Mouse (Mus musculus) MEL (cell line): ENCODE results near the gene Dll3. TPM values are rescaled to one million over a fixed set of nuclear protein-coding genes. Genes with fewer than 3 reads are reported as not detected.

Experiments used
- DNase-seq: peaks from one replicate; pipeline ENCODE4 v3.0.0; 2011; ENCODE audit warnings: low read depth, low spot score
- H3K27ac ChIP-seq: 2 replicates; pipeline ENCODE4 v1.5.1; 2012; ENCODE audit warnings: low read depth, mild to moderate bottlenecking, control low read depth, low read length, moderate library complexity; ENCODE audit not compliant: control insufficient read depth
- H3K27me3 ChIP-seq, 2 experiments: fragments of 150-350 bp in 1 of 2; sonication (generic) in 1 of 2; 2 replicates each; pipeline ENCODE4 v1.6.1; 2012; ENCODE audit warnings: low read length in 2 of 2, mild to moderate bottlenecking in 2 of 2, improper control_type of control experiment in 1 of 2, moderate library complexity in 1 of 2; ENCODE audit not compliant: insufficient read depth in 2 of 2, control insufficient read depth in 1 of 2
- H3K36me3 ChIP-seq, 2 experiments: 2 replicates each; pipeline ENCODE4 v1.6.1; 2012 to 2014; ENCODE audit warnings: low read length in 2 of 2, improper control_type of control experiment in 1 of 2, inconsistent platforms in 1 of 2, mild to moderate bottlenecking in 1 of 2; ENCODE audit not compliant: insufficient read depth in 2 of 2, control insufficient read depth in 1 of 2
- H3K4me1 ChIP-seq, 2 experiments: fragments of 150-350 bp in 1 of 2; sonication (generic) in 1 of 2; 2 replicates each; pipeline ENCODE4 v1.6.1; 2012; ENCODE audit warnings: low read length in 2 of 2, improper control_type of control experiment in 1 of 2, mild to moderate bottlenecking in 1 of 2; ENCODE audit not compliant: insufficient read depth in 2 of 2, control insufficient read depth in 1 of 2
- H3K4me3 ChIP-seq, 2 experiments: fragments of 150-350 bp in 1 of 2; sonication (generic) in 1 of 2; 2 replicates each; pipeline ENCODE4 v1.5.1; 2012; ENCODE audit warnings: low read depth in 2 of 2, low read length in 2 of 2, mild to moderate bottlenecking in 2 of 2, moderate library complexity in 2 of 2, control low read depth in 1 of 2, improper control_type of control experiment in 1 of 2; ENCODE audit not compliant: control insufficient read depth in 1 of 2, insufficient read depth in 1 of 2
- H3K79me2 ChIP-seq: 2 replicates; pipeline ENCODE4 v1.6.1; 2012; ENCODE audit warnings: mild to moderate bottlenecking, low read length, moderate library complexity; ENCODE audit not compliant: control insufficient read depth, poor library complexity, insufficient read depth
- H3K9ac ChIP-seq: 2 replicates; pipeline ENCODE4 v1.6.1; 2012; ENCODE audit warnings: low read depth, mild to moderate bottlenecking, control low read depth, low read length, moderate library complexity; ENCODE audit not compliant: control insufficient read depth, poor library complexity, severe bottlenecking
- H3K9me3 ChIP-seq: fragments of 150-350 bp; sonication (generic); replicated peaks from 2 replicates; pipeline ENCODE4 v1.6.1; 2012; ENCODE audit warnings: mild to moderate bottlenecking, low read length, improper control_type of control experiment, moderate library complexity; ENCODE audit not compliant: insufficient read depth
- CHD2 ChIP-seq: IDR thresholded peaks from 2 replicates; pipeline ENCODE4 v1.6.1; 2011; ENCODE audit warnings: low read length, improper control_type of control experiment
- CTCF ChIP-seq, 3 experiments: IDR thresholded peaks in 2 of 3; conservative IDR thresholded peaks in 1 of 3; 2 replicates each; pipeline ENCODE4 v1.5.1; 2011 to 2012; ENCODE audit warnings: low read length in 3 of 3, low read depth in 2 of 3, mild to moderate bottlenecking in 2 of 3, improper control_type of control experiment in 1 of 3, inconsistent platforms in 1 of 3, mixed read lengths in 1 of 3, moderate library complexity in 1 of 3; ENCODE audit not compliant: control insufficient read depth in 1 of 3, insufficient read depth in 1 of 3, poor library complexity in 1 of 3, severe bottlenecking in 1 of 3
- ELF1 ChIP-seq: IDR thresholded peaks from 2 replicates; pipeline ENCODE4 v1.6.1; 2014; ENCODE audit warnings: low read depth, mild to moderate bottlenecking, inconsistent platforms, low read length, improper control_type of control experiment, moderate library complexity
- EP300 ChIP-seq, 2 experiments: IDR thresholded peaks; 2 replicates each; pipeline ENCODE4 v1.6.1; 2011; ENCODE audit warnings: improper control_type of control experiment in 2 of 2, low read length in 2 of 2, low read depth in 1 of 2, mild to moderate bottlenecking in 1 of 2
- GABPA ChIP-seq: IDR thresholded peaks from 2 replicates; pipeline ENCODE4 v1.6.1; 2012; ENCODE audit warnings: low read depth, mild to moderate bottlenecking, inconsistent platforms, low read length, improper control_type of control experiment, moderate library complexity
- HCFC1 ChIP-seq: IDR thresholded peaks from 2 replicates; pipeline ENCODE4 v1.6.1; 2012; ENCODE audit warnings: low read depth, mild to moderate bottlenecking, inconsistent platforms, low read length, improper control_type of control experiment, moderate library complexity
- JUND ChIP-seq: IDR thresholded peaks from 2 replicates; pipeline ENCODE4 v1.6.1; 2011; ENCODE audit warnings: low read depth, mild to moderate bottlenecking, improper control_type of control experiment, low read length
- KAT2A ChIP-seq: conservative IDR thresholded peaks from 2 replicates; pipeline ENCODE4 v1.6.1; 2012; ENCODE audit warnings: low read depth, low read length, improper control_type of control experiment, inconsistent platforms
- MYC ChIP-seq: IDR thresholded peaks from 2 replicates; pipeline ENCODE4 v1.6.1; 2011; ENCODE audit warnings: low read depth, mild to moderate bottlenecking, low read length, improper control_type of control experiment, moderate library complexity
- NRF1 ChIP-seq: IDR thresholded peaks from 2 replicates; pipeline ENCODE4 v1.6.1; 2014; ENCODE audit warnings: low read depth, mild to moderate bottlenecking, inconsistent platforms, low read length, improper control_type of control experiment, moderate library complexity; ENCODE audit not compliant: poor library complexity, insufficient read depth, severe bottlenecking
- SIN3A ChIP-seq: IDR thresholded peaks from 2 replicates; pipeline ENCODE4 v1.6.1; 2012; ENCODE audit warnings: low read length, improper control_type of control experiment, inconsistent platforms
- SMC3 ChIP-seq: IDR thresholded peaks from 2 replicates; pipeline ENCODE4 v1.6.1; 2011; ENCODE audit warnings: low read depth, low read length, improper control_type of control experiment
- USF1 ChIP-seq: IDR thresholded peaks from 2 replicates; pipeline ENCODE4 v1.6.1; 2014; ENCODE audit warnings: low read depth, mild to moderate bottlenecking, inconsistent platforms, low read length, improper control_type of control experiment, moderate library complexity
- polyA plus RNA-seq, 2 experiments: library from polyadenylated mRNA; stranded (reverse) in 1 of 2; unstranded in 1 of 2; fragments of >175 nt in 1 of 2; fragments of >200 nt in 1 of 2; gene quantifications; 2 replicates each; pipeline versions ENCODE4 v1.2.1 to v1.2.4; 2012; ENCODE audit warnings: low replicate concordance in 2 of 2, low read depth in 1 of 2; ENCODE audit not compliant: insufficient read length in 2 of 2, insufficient read depth in 1 of 2, missing spikeins in 1 of 2
- total RNA-seq: library from RNA; depleted of rRNA; stranded (reverse); fragments of 300-350 nt; gene quantifications from 2 replicates; pipeline ENCODE4 v1.2.3, GENCODE M21; 2012

The Dll3 gene
- total and polyA plus RNA-seq, 3 experiments: 0.15 to 0.57 TPM; not detected in 1

- no peak overlapping the region for H3K27ac ChIP-seq
- H3K9me3 ChIP-seq: no peaks in the 10 kb centered on the region
- H3K79me2 ChIP-seq: no peaks in the 10 kb centered on the region
- H3K4me1 ChIP-seq: no peaks in the 10 kb centered on the region
- H3K36me3 ChIP-seq: no peaks in the 10 kb centered on the region
- H3K27me3 ChIP-seq: no peaks in the 10 kb centered on the region
- no peak overlapping the region for H3K9ac ChIP-seq
- TF ChIP-seq USF1: no peak
- TF ChIP-seq CTCF (IDR thresholded peaks at IDR 0.05 in 2 of 3, conservative IDR thresholded peaks at IDR 0.05 in 1 of 3; ENCODE audit: control insufficient read depth in 1 of 3, insufficient read depth in 1 of 3, low read depth in 2 of 3, low read length in 3 of 3, poor library complexity in 1 of 3, severe bottlenecking in 1 of 3): peak in 1 of 3 experiments; percentile 18; a peak in 1 of 6 replicates
- TF ChIP-seq, all 39 proteins: peak for 1
- DNase-seq: no peak
- no peak overlapping the region for H3K4me3 ChIP-seq
These were observed 32.7 kb downstream of the Dll3 start for GRCm38 (mm10) chr7:28269355-28269754.

DNA sequence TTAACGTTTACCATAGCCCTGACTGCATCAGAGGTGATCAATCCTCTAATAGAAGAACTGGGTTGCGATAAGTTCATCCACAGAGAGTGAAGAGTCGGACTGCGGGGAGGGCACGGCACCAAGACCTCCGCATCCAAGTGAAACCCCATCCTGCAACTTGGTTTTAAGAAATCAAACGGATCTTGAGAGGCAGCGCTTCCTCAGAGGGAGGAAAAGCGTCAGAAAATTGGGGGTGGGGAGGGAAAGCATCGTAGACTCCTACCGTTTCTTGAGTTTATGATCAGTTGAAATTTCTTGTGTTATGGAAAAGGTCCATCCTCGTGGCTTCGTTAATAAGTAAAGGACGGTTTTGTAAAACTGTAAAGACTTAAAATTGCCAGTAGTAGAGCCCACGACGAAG lies 33.5 kb downstream of the Dll3 start:
- no peak for DNase-seq

DNA sequence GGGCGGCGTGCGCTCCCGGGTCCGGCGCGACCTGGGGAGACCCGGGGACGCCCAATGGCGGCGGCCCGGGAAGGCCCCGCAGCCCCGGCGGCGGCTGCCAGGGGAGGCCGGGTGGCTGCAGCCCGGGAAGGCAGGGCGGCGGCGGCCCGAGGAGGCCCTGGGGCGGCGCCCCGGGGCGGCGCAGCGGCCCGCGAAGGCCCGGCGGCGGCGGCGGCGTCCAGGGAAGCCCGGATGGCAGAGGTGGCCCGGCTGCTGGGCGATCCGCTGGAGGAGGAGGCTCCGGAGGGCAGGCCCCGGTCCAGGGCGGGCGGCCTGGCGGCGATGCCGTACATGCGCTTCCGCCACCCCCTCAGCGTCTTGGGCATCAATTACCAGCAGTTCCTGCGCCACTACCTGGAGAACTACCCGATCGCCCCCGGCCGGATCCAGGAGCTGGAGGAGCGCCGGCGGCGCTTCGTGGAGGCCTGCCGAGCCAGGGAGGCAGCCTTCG lies 34.0 kb downstream of the Dll3 start:
- Histone ChIP-seq H3K9me3 (no peaks in the 10 kb centered on the region), H3K9ac (no peak overlapping the region), H3K27ac (no peak overlapping the region), H3K36me3 (no peaks in the 10 kb centered on the region), H3K4me1 (no peaks in the 10 kb centered on the region), H3K27me3 (no peaks in the 10 kb centered on the region), H3K4me3 (no peak overlapping the region), H3K79me2 (no peaks in the 10 kb centered on the region)
- DNase-seq: no peak
- TF ChIP-seq SIN3A (no peak), GABPA (no peak), MYC (no peak), CHD2 (no peak), KAT2A (no peak), HCFC1 (no peak), NRF1 (no peak), JUND (no peak), ELF1 (no peak), CTCF (IDR thresholded peaks at IDR 0.05 in 2 of 3, conservative IDR thresholded peaks at IDR 0.05 in 1 of 3; ENCODE audit: control insufficient read depth in 1 of 3, insufficient read depth in 1 of 3, low read depth in 2 of 3, low read length in 3 of 3, poor library complexity in 1 of 3, severe bottlenecking in 1 of 3) (no peak), EP300 (IDR thresholded peaks at IDR 0.05; ENCODE audit: low read depth in 1 of 2, low read length in 2 of 2) (no peak)

More for the DNA sequence above, 33.5 kb downstream of the Dll3 start:
- Histone ChIP-seq H3K4me3 (no peak overlapping the region), H3K9me3 (no peaks in the 10 kb centered on the region), H3K36me3 (no peaks in the 10 kb centered on the region), H3K27ac (no peak overlapping the region), H3K79me2 (no peaks in the 10 kb centered on the region), H3K4me1 (no peaks in the 10 kb centered on the region), H3K27me3 (no peaks in the 10 kb centered on the region), H3K9ac (no peak overlapping the region)
- no peak for TF ChIP-seq SMC3
